ENCODE assay signal across 15 mouse cellular contexts in genomic region chr17:27356862-27357261, GRCm38 (mm10).
DNase-seq lines count a peak whose midpoint lies in the region; ATAC-seq and TF ChIP-seq lines count a peak whose summit lies in the region.
"Had no signal": no experiment of that assay in that cellular context is flagged by ENCODE, and none has a peak within 500 bp of the region (broad histone marks: within the 10 kb centered on the region; RNA-seq: fewer than 3 reads in every experiment).

No protein-coding gene starts in this region.

- DNase-seq in lung, postnatal 0 days (ENCODE audit: low spot score) = no peak
- no peak for DNase-seq in lung, postnatal 10 days
- no peak for DNase-seq in MEL (ENCODE audit: low read depth, low spot score)
- DNase-seq in adrenal gland, postnatal 36 days = no peak
- DNase-seq in cerebellum, adult 2 months = no peak
- DNase-seq: cerebellum, postnatal 10 days; heart, postnatal 36 days; midbrain, embryonic 14.5 days; right cerebral cortex, postnatal 14 days had no signal

- 86% methylated on average over 3 of the region's 3 CpGs for WGBS in intestine, postnatal 0 days
- 92% methylated on average over 3 of the region's 3 CpGs for WGBS in intestine, embryonic 15.5 days
- WGBS in lung, postnatal 0 days = 89% methylated on average over 3 of the region's 3 CpGs
- WGBS in cerebellum, adult 2 months = 88% methylated on average over 3 of the region's 3 CpGs

- TF ChIP-seq CTCF in intestine, postnatal 0 days (IDR thresholded peaks at IDR 0.05; ENCODE audit: low read depth) = peak; percentile 69
- TF ChIP-seq CTCF in lung, postnatal 0 days (IDR thresholded peaks at IDR 0.05) = peak; percentile 62
- peak in 2 of 3 experiments; percentile 8 to 38; a peak in 2 of 6 replicates for TF ChIP-seq CTCF in MEL (IDR thresholded peaks at IDR 0.05 in 2 of 3, conservative IDR thresholded peaks at IDR 0.05 in 1 of 3; ENCODE audit: control insufficient read depth in 1 of 3, insufficient read depth in 1 of 3, low read depth in 2 of 3, low read length in 3 of 3, poor library complexity in 1 of 3, severe bottlenecking in 1 of 3)
- TF ChIP-seq CTCF in cerebellum, adult 2 months (IDR thresholded peaks at IDR 0.05; ENCODE audit: borderline replicate concordance, insufficient read depth, low read depth, low read length) = no peak

- H3K4me1 ChIP-seq in intestine, postnatal 0 days (replicated peaks; ENCODE audit: control insufficient read depth, insufficient read depth, low read length) = no peaks in the 10 kb centered on the region
- H3K4me1 ChIP-seq in intestine, embryonic 15.5 days (replicated peaks) = no peaks in the 10 kb centered on the region
- no peaks in the 10 kb centered on the region for H3K4me1 ChIP-seq in lung, postnatal 0 days (ENCODE audit: insufficient read depth, low read depth, low read length)
- H3K4me1 ChIP-seq in MEL (ENCODE audit: control insufficient read depth in 1 of 2, insufficient read depth in 2 of 2, low read length in 2 of 2) = no peaks in the 10 kb centered on the region
- no peaks in the 10 kb centered on the region for H3K4me1 ChIP-seq in cerebellum, adult 2 months (ENCODE audit: control insufficient read depth, insufficient read depth, low read length)

- TF ChIP-seq POLR2A in MEL (IDR thresholded peaks at IDR 0.05; ENCODE audit: control insufficient read depth in 1 of 2, insufficient read depth in 1 of 2, low read depth in 1 of 2, low read length in 2 of 2, poor library complexity in 1 of 2) = no peak
- TF ChIP-seq POLR2A in cerebellum, adult 2 months (IDR thresholded peaks at IDR 0.05; ENCODE audit: borderline replicate concordance, insufficient read depth, low read length) = no peak

- no peak overlapping the region for H3K27ac ChIP-seq in intestine, postnatal 0 days (ENCODE audit: low read depth, low read length)
- H3K27ac ChIP-seq in intestine, embryonic 15.5 days = no peak overlapping the region
- H3K27ac ChIP-seq in lung, postnatal 0 days (ENCODE audit: low read length) = no peak overlapping the region
- no peak overlapping the region for H3K27ac ChIP-seq in MEL (ENCODE audit: control insufficient read depth, low read depth, low read length)
- no peak overlapping the region for H3K27ac ChIP-seq in cerebellum, adult 2 months (ENCODE audit: insufficient read depth, low read length)
- H3K27ac ChIP-seq: embryonic facial prominence, embryonic 10.5 days; limb, embryonic 13.5 days; neural tube, embryonic 13.5 days had no signal

- H3K36me3 ChIP-seq in intestine, postnatal 0 days (ENCODE audit: control insufficient read depth, insufficient read depth) = no peaks in the 10 kb centered on the region
- H3K36me3 ChIP-seq in intestine, embryonic 15.5 days = no peaks in the 10 kb centered on the region
- no peaks in the 10 kb centered on the region for H3K36me3 ChIP-seq in lung, postnatal 0 days (ENCODE audit: insufficient read depth, low read length)
- no peaks in the 10 kb centered on the region for H3K36me3 ChIP-seq in MEL (ENCODE audit: control insufficient read depth in 1 of 2, insufficient read depth in 2 of 2, low read length in 2 of 2)
- H3K36me3 ChIP-seq: embryonic facial prominence, embryonic 10.5 days; limb, embryonic 13.5 days; neural tube, embryonic 13.5 days had no signal

- peak; percentile 39 for TF ChIP-seq RAD21 in MEL (IDR thresholded peaks at IDR 0.05; ENCODE audit: low read depth, low read length)

- no peaks in the 10 kb centered on the region for H3K9me3 ChIP-seq in intestine, postnatal 0 days (ENCODE audit: control insufficient read depth)
- H3K9me3 ChIP-seq in intestine, embryonic 15.5 days = no peaks in the 10 kb centered on the region
- no peaks in the 10 kb centered on the region for H3K9me3 ChIP-seq in lung, postnatal 0 days (ENCODE audit: low read length)
- no peaks in the 10 kb centered on the region for H3K9me3 ChIP-seq in MEL (replicated peaks; ENCODE audit: insufficient read depth, low read length)
- H3K9me3 ChIP-seq: embryonic facial prominence, embryonic 10.5 days; limb, embryonic 13.5 days; neural tube, embryonic 13.5 days had no signal

- no peak for TF ChIP-seq EP300 in lung, postnatal 0 days (IDR thresholded peaks at IDR 0.05)
- no peak for TF ChIP-seq EP300 in MEL (IDR thresholded peaks at IDR 0.05; ENCODE audit: low read depth in 1 of 2, low read length in 2 of 2)

- no peak overlapping the region for H3K4me2 ChIP-seq in intestine, postnatal 0 days (replicated peaks; ENCODE audit: low read depth)
- no peak overlapping the region for H3K4me2 ChIP-seq in intestine, embryonic 15.5 days (replicated peaks)
- H3K4me2 ChIP-seq in lung, postnatal 0 days (replicated peaks; ENCODE audit: low read depth, low read length) = no peak overlapping the region
- H3K4me2 ChIP-seq: limb, embryonic 13.5 days; neural tube, embryonic 13.5 days had no signal

- no peak overlapping the region for H3K4me3 ChIP-seq in intestine, postnatal 0 days (ENCODE audit: low read depth, low read length)
- no peak overlapping the region for H3K4me3 ChIP-seq in intestine, embryonic 15.5 days (replicated peaks)
- H3K4me3 ChIP-seq in lung, postnatal 0 days (ENCODE audit: low read depth, low read length) = no peak overlapping the region
- H3K4me3 ChIP-seq in MEL (ENCODE audit: control insufficient read depth in 1 of 2, insufficient read depth in 1 of 2, low read depth in 2 of 2, low read length in 2 of 2) = no peak overlapping the region
- H3K4me3 ChIP-seq in cerebellum, adult 2 months (replicated peaks; ENCODE audit: insufficient read depth, low read depth, low read length) = no peak overlapping the region
- H3K4me3 ChIP-seq: embryonic facial prominence, embryonic 10.5 days; limb, embryonic 13.5 days; neural tube, embryonic 13.5 days had no signal

- H3K79me2 ChIP-seq in MEL (ENCODE audit: control insufficient read depth, insufficient read depth, low read length, poor library complexity) = no peaks in the 10 kb centered on the region

- no peak overlapping the region for H3K9ac ChIP-seq in intestine, postnatal 0 days (ENCODE audit: low read depth, low read length)
- no peak overlapping the region for H3K9ac ChIP-seq in intestine, embryonic 15.5 days
- no peak overlapping the region for H3K9ac ChIP-seq in lung, postnatal 0 days (replicated peaks; ENCODE audit: low read depth)
- H3K9ac ChIP-seq in MEL (ENCODE audit: control insufficient read depth, low read depth, low read length, poor library complexity, severe bottlenecking) = no peak overlapping the region
- H3K9ac ChIP-seq: limb, embryonic 13.5 days; neural tube, embryonic 13.5 days had no signal

- ATAC-seq in intestine, postnatal 0 days = no peak
- no peak for ATAC-seq in intestine, embryonic 15.5 days
- ATAC-seq in lung, postnatal 0 days = no peak
- ATAC-seq in inflammation-experienced regulatory T-cells, adult 6 months = peak; percentile 38

- no peaks in the 10 kb centered on the region for H3K27me3 ChIP-seq in intestine, postnatal 0 days (replicated peaks; ENCODE audit: control insufficient read depth, insufficient read depth, low read length)
- H3K27me3 ChIP-seq in intestine, embryonic 15.5 days (replicated peaks) = no peaks in the 10 kb centered on the region
- H3K27me3 ChIP-seq in lung, postnatal 0 days (replicated peaks; ENCODE audit: insufficient read depth, low read length) = no peaks in the 10 kb centered on the region
- H3K27me3 ChIP-seq in MEL (ENCODE audit: control insufficient read depth in 1 of 2, insufficient read depth in 2 of 2, low read length in 2 of 2) = no peaks in the 10 kb centered on the region; a peak in 1 of 4 replicates
- no peaks in the 10 kb centered on the region for H3K27me3 ChIP-seq in cerebellum, adult 2 months (ENCODE audit: control insufficient read depth, insufficient read depth, low read length)
- H3K27me3 ChIP-seq: limb, embryonic 13.5 days; neural tube, embryonic 13.5 days had no signal

TF ChIP-seq in MEL, 35 proteins besides CTCF, POLR2A, EP300 and RAD21:
- no peak for TF ChIP-seq MYC (IDR thresholded peaks at IDR 0.05; ENCODE audit: low read depth, low read length)
- TF ChIP-seq TAL1 (IDR thresholded peaks at IDR 0.05; ENCODE audit: low read length) = no peak
- no peak for TF ChIP-seq MAZ (IDR thresholded peaks at IDR 0.05; ENCODE audit: low read depth, low read length)
- no peak for TF ChIP-seq E2F4 (IDR thresholded peaks at IDR 0.05; ENCODE audit: borderline replicate concordance, low read depth, low read length)
- no peak for TF ChIP-seq ZMIZ1 (IDR thresholded peaks at IDR 0.05; ENCODE audit: low read depth, low read length)
- TF ChIP-seq TBP (IDR thresholded peaks at IDR 0.05; ENCODE audit: low read depth, low read length) = no peak
- TF ChIP-seq ZC3H11A (IDR thresholded peaks at IDR 0.05; ENCODE audit: low read depth, low read length) = peak; percentile 37
- no peak for TF ChIP-seq SIN3A (IDR thresholded peaks at IDR 0.05; ENCODE audit: low read length)
- TF ChIP-seq HCFC1 (IDR thresholded peaks at IDR 0.05; ENCODE audit: low read depth, low read length) = no peak
- no peak for TF ChIP-seq MAFK (IDR thresholded peaks at IDR 0.05; ENCODE audit: borderline replicate concordance, low read depth, low read length)
- TF ChIP-seq NELFE (IDR thresholded peaks at IDR 0.05; ENCODE audit: low read depth, low read length) = no peak
- TF ChIP-seq CHD2 (IDR thresholded peaks at IDR 0.05; ENCODE audit: low read length) = no peak
- TF ChIP-seq SMC3 (IDR thresholded peaks at IDR 0.05; ENCODE audit: low read depth, low read length) = peak; percentile 42
TF ChIP-seq in MEL: peak in this region for 2.
